Mouse (Mus musculus) left cerebral cortex, adult 11 months (tissue): ENCODE results near the gene Tas1r3.
A peak's percentile ranks its signal among the peaks of the same experiment; 100 is the strongest.

ENCODE experiments used
- DNase-seq: peaks from one replicate; pipeline ENCODE4 v3.0.0; 2022; ENCODE audit warnings: low spot score

Tas1r3 gene

DNA sequence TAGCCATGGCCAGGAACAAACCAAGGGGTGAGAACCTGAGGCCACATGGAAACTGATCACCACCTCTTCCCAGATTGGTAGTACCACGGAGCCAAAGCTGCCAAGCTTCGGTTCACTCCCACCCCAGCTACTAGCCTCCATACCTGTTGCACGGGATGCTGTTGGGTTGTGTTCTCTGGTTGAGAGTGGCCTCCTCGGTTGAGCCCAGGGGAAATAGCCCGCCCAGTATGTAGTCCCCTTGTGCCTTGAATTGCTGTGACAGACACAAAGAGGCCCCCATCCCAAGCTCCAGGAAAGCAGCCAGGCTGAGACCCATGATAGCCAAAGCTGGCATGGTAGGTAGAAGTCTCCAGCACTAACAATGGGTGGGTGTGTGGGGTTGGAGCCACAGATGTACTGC lies at the start of gene Tas1r3:
Tas1r3 (minus strand) TSS at position 362 of the 400 bp plus-strand sequence.
- no peak for DNase-seq

DNA sequence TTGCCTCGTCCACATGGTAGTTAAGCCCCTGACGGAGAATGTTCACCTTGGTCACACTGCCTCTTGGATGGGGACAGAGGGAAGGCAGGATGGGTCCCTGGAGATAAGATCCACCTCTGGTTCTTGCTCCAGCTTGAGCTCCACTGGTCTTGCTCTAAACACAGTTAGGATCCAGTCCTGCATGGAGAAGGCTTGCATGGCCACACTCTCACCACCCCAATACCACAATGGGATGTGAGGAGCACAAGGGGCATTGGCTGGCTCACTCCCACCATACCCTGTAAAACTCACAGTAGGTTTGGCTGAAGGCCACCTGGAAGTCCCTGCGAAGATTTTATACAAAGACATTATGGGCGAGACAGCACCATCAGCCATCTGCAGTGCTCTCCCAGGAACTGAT lies 45.6 kb upstream of the Tas1r3 start:
- DNase-seq: peak; percentile 0

GRCm38 (mm10) chr4:155908281-155908680 lies 45.1 kb upstream of the Tas1r3 start:
- DNase-seq: no peak

DNA sequence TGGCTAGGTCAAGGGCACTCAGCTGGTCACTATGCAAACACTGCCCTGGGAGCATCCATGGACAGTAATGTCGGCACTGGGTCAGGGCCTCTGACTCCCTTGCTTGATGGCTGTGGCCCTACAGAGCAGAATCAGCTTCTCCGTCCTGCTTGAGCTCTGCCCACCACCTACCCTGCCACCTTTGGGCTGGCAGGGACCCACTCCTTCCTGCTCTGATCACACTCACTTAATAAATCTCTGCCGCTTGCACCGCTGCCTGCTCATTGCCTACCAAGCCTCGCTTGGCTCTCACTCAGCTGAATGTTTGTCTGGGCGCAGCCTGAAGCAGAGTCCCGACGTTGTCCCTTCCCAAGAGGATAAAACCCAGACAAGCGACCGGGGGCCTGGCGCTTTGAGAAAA lies 43.8 kb upstream of the Tas1r3 start:
- DNase-seq: no peak

- no peak for DNase-seq
Measured at GRCm38 (mm10) chr4:155906125-155906524, 43.0 kb upstream of the Tas1r3 start.

GRCm38 (mm10) chr4:155905634-155906033 lies 42.5 kb upstream of the Tas1r3 start:
- DNase-seq: peak; percentile 0

- peak; percentile 0 for DNase-seq
Measured at GRCm38 (mm10) chr4:155904318-155905102, 41.3 kb upstream of the Tas1r3 start.

DNA sequence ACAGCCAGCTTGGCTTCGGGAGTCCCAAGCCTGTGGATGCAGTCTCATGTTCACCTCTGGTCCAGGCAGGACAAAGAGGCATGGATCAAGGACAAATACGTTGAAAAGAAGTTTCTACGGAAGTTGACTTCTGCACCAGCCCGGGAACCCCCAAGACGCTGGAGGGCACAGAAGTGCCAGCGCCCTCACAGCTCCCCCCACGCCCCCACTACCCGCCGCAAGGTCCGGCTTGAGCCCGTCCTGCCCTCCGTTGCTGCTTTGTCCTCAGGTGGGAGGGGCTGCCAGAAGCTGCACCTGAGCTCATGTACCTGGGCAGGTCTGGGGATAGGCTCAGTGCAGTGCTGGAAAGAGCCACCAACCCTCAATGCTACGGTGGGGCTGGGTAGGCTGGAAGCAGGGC lies 40.1 kb upstream of the Tas1r3 start:
- no peak for DNase-seq

DNA sequence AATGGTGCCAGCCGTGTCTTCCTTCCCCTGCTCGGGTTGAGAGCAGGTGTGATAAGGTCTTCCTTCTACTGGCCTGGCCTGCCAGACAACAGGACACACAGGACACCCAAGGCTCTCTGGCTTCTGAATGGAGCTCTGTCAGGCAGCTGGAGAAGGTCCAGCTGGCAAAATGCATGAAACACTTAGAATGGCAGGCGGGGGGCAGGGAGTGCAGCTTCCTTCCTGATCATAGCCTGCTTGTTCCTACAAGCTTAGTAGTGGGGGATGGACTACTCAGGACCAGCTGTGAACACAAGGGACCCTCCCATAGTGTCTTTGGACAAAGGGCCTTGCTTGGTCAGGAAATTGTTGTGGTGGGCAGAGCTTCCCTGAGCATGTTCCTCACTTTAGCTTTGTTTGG lies 38.0 kb upstream of the Tas1r3 start:
- no peak for DNase-seq

GRCm38 (mm10) chr4:155899355-155899754 lies 36.2 kb upstream of the Tas1r3 start:
- no peak for DNase-seq

DNA sequence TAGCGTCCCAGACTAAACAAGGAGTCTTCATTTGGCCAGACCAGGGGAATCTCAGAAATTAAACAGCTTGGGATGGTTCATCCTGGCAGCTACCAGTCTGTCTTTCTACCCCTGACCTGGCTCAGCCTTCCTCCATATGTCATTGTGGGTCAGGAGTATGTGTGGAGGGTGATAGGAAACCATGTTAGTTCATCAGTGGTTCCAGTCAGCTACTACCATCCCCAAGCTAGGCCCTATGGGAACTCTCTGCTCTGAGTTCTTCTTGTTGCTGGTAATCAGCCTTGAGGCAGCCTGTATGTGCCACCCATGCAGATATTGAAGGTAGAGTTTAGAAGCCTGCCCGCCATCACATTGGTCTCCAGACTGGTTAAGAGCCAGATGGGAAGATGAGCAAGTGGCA lies 35.2 kb upstream of the Tas1r3 start:
- DNase-seq: no peak

GRCm38 (mm10) chr4:155896461-155896860 lies 33.3 kb upstream of the Tas1r3 start:
- no peak for DNase-seq

DNA sequence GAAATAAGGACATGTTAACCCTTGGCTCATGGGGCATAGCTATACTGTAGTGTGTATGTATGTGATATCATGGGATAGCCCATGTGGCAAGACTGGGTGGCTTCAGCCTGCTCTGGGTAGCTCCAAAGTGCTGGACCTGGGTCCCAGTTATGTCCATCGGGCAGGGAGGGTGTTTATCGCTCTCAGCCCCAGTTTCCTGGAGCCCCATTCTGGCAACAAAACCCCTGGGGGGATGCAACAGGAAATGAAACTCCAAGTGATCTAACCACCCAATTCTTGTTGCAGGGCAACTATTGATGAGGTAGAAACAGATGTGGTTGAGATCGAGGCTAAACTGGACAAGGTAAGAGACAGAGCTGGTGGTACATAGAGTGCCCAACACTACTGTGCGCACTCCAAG lies 32.7 kb upstream of the Tas1r3 start:
- DNase-seq: no peak

- peak; percentile 66 for DNase-seq
Measured at GRCm38 (mm10) chr4:155895216-155895615, 32.1 kb upstream of the Tas1r3 start.

GRCm38 (mm10) chr4:155894311-155894881 lies 31.2 kb upstream of the Tas1r3 start:
- DNase-seq: no peak

GRCm38 (mm10) chr4:155893212-155893690 lies 30.1 kb upstream of the Tas1r3 start:
- no peak for DNase-seq

GRCm38 (mm10) chr4:155892438-155893211 lies 29.5 kb upstream of the Tas1r3 start:
- no peak for DNase-seq

GRCm38 (mm10) chr4:155892017-155892416 lies 28.9 kb upstream of the Tas1r3 start:
- DNase-seq: peak; percentile 51

GRCm38 (mm10) chr4:155891551-155892001 lies 28.4 kb upstream of the Tas1r3 start, which contains the start of the genes Pusl1 and Acap3:
TSS of gene Pusl1 (minus strand) at chr4:155891781.
TSS of gene Acap3 (plus strand) at chr4:155891822.
- DNase-seq: peak; percentile 95

GRCm38 (mm10) chr4:155891011-155891471 lies 27.9 kb upstream of the Tas1r3 start:
- no peak for DNase-seq

- DNase-seq: no peak
Measured at GRCm38 (mm10) chr4:155889316-155889715, 26.2 kb upstream of the Tas1r3 start.

DNA sequence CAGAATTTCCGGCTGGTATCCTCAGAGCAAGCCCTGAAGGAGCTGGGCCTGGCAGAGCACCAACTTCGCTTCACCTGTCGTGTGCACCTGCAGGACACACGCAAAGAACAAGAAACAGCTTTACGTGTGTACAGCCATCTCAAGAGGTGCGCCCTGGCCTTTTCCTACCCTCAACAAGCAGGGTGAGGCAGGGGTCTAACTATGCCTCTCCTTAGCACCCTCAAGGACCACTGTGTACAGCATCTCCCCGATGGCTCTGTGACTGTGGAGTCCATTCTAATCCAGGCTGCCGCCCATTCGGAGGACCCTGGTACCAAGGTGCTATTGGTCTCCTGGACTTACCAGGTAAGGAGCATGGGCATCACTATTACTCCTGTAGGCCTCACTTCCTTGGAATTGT lies 25.0 kb upstream of the Tas1r3 start:
- no peak for DNase-seq
